In genomic region chr5:137885894-137886293, GRCm38 (mm10) we compare ENCODE assay signal across 9 mouse cellular contexts. TPM values are rescaled to one million over a fixed set of nuclear protein-coding genes. Genes with fewer than 3 reads are reported as not detected.
DNase-seq lines count a peak whose midpoint lies in the region; ATAC-seq lines count a peak whose summit lies in the region.
"Had no signal": no experiment of that assay in that cellular context is flagged by ENCODE, and none has a peak within 500 bp of the region (broad histone marks: within the 10 kb centered on the region; RNA-seq: fewer than 3 reads in every experiment).

No protein-coding gene starts in this region.

- H3K4me1 ChIP-seq in forebrain, embryonic 11.5 days (replicated peaks; ENCODE audit: control insufficient read depth, insufficient read depth, low read length) = no peaks in the 10 kb centered on the region
- no peaks in the 10 kb centered on the region for H3K4me1 ChIP-seq in forebrain, embryonic 13.5 days

- DNase-seq in forebrain, embryonic 11.5 days (ENCODE audit: low spot score) = peak; percentile 52
- DNase-seq in testis, postnatal 10 days (ENCODE audit: low spot score) = peak; percentile 80
- DNase-seq in testis, postnatal 14 days (ENCODE audit: low spot score) = no peak
- DNase-seq in cerebellum, postnatal 14 days = peak; percentile 35 to 62
- peak; percentile 49 for DNase-seq in induced T-regulatory cell, adult 2 months (ENCODE audit: low read depth)
- DNase-seq in left cerebral cortex, postnatal 25 days (ENCODE audit: low spot score in 2 of 2) = peak; percentile 51 to 65
- DNase-seq in retina, adult 2 months (ENCODE audit: low read depth, low spot score) = peak; percentile 32

- 18% methylated on average over 2 of the region's 2 CpGs for WGBS in forebrain, embryonic 11.5 days
- WGBS in forebrain, embryonic 13.5 days = 11% methylated on average over 2 of the region's 2 CpGs

- H3K4me2 ChIP-seq in forebrain, embryonic 11.5 days (ENCODE audit: low read depth, low read length, severe bottlenecking) = no peak overlapping the region
- no peak overlapping the region for H3K4me2 ChIP-seq in forebrain, embryonic 13.5 days

- intact Hi-C loops in left cerebral cortex, postnatal 25 days (cut with DNase I) = loop anchor here (1.0 to 5.0 kb wide), 3 partner anchors 87 to 266 kb away; no protein-coding TSS in a partner anchor

- H3K36me3 ChIP-seq in forebrain, embryonic 11.5 days (ENCODE audit: control insufficient read depth, insufficient read depth, low read length) = no peaks in the 10 kb centered on the region
- H3K36me3 ChIP-seq in forebrain, embryonic 13.5 days (ENCODE audit: poor library complexity, severe bottlenecking) = no peaks in the 10 kb centered on the region
- H3K36me3 ChIP-seq: G1E had no signal

- no peak overlapping the region for H3K27ac ChIP-seq in forebrain, embryonic 11.5 days (ENCODE audit: low read depth, low read length)
- no peak overlapping the region for H3K27ac ChIP-seq in forebrain, embryonic 13.5 days

- no peak overlapping the region for H3K9ac ChIP-seq in forebrain, embryonic 11.5 days (ENCODE audit: low read length)
- no peak overlapping the region for H3K9ac ChIP-seq in forebrain, embryonic 13.5 days

- H3K27me3 ChIP-seq in forebrain, embryonic 11.5 days (ENCODE audit: control insufficient read depth, insufficient read depth, low read length) = no peaks in the 10 kb centered on the region
- no peaks in the 10 kb centered on the region for H3K27me3 ChIP-seq in forebrain, embryonic 13.5 days

- H3K9me3 ChIP-seq in forebrain, embryonic 11.5 days (ENCODE audit: control insufficient read depth, low read length) = no peaks in the 10 kb centered on the region
- no peaks in the 10 kb centered on the region for H3K9me3 ChIP-seq in forebrain, embryonic 13.5 days (replicated peaks)
- H3K9me3 ChIP-seq: G1E had no signal

- no peak overlapping the region for H3K4me3 ChIP-seq in forebrain, embryonic 11.5 days (ENCODE audit: low read depth, low read length)
- H3K4me3 ChIP-seq in forebrain, embryonic 13.5 days = no peak overlapping the region

- ATAC-seq in forebrain, embryonic 11.5 days (replicated peaks; ENCODE audit: low FRiP score) = no peak
- ATAC-seq in forebrain, embryonic 13.5 days = no peak

RNA-seq across cellular contexts. Expression of gene Pilrb2, which starts 14.3 kb away (rescaled TPM):
- polyA plus RNA-seq in forebrain, embryonic 11.5 days (2014; fragmentation: Nextera tagmentation; extraction: Ambion mirVana) = not detected in 2 replicates
- not detected in 2 replicates for polyA plus RNA-seq in forebrain, embryonic 13.5 days (2015; fragmentation: Nextera tagmentation; extraction: Ambion mirVana)
- not detected for total RNA-seq in left cerebral cortex, postnatal 25 days (2021)

RNA-seq across cellular contexts. Expression of gene Pilrb1, which starts 28.0 kb away (rescaled TPM):
- polyA plus RNA-seq in forebrain, embryonic 11.5 days (2014; fragmentation: Nextera tagmentation; extraction: Ambion mirVana) = not detected in 2 replicates
- polyA plus RNA-seq in forebrain, embryonic 13.5 days (2015; fragmentation: Nextera tagmentation; extraction: Ambion mirVana) = not detected in 2 replicates
- total RNA-seq in left cerebral cortex, postnatal 25 days (2021) = not detected
- polyA plus RNA-seq: G1E had no signal

RNA-seq across cellular contexts. Expression of gene Cyp3a13, which starts 35.5 kb away (rescaled TPM):
- not detected in 2 replicates for polyA plus RNA-seq in forebrain, embryonic 11.5 days (2014; fragmentation: Nextera tagmentation; extraction: Ambion mirVana)
- polyA plus RNA-seq in forebrain, embryonic 13.5 days (2015; fragmentation: Nextera tagmentation; extraction: Ambion mirVana) = not detected in 2 replicates
- under 1 TPM; 0.11 to 0.18 TPM for total RNA-seq in left cerebral cortex, postnatal 25 days (2021)
- polyA plus RNA-seq: G1E had no signal

RNA-seq across cellular contexts. Expression of gene Pilra, which starts 49.8 kb away (rescaled TPM):
- polyA plus RNA-seq in forebrain, embryonic 11.5 days (2014; fragmentation: Nextera tagmentation; extraction: Ambion mirVana) = 0.13 and 0.32 TPM in 2 replicates
- polyA plus RNA-seq in forebrain, embryonic 13.5 days (2015; fragmentation: Nextera tagmentation; extraction: Ambion mirVana) = 0.43 and 1.3 TPM in 2 replicates
- total RNA-seq in left cerebral cortex, postnatal 25 days (2021) = 1 to 10 TPM in 1 of 2 experiments, under 1 TPM in 1; 0.92 to 1.2 TPM
